Mouse (Mus musculus) E14TG2a.4 (cell line): ENCODE data around the gene Tube1.
"Not testable (repeated sequence)": the region's sequence is repeated elsewhere in the genome, so short reads cannot be mapped to it uniquely, and the experiment has no call there.

Experiments used
- H3K27me3 ChIP-seq: 2 replicates; pipeline ENCODE4 v1.6.1; 2014; ENCODE audit warnings: low read length, control low read depth; ENCODE audit not compliant: insufficient read depth
- H3K36me3 ChIP-seq: 2 replicates; pipeline ENCODE4 v1.6.1; 2014; ENCODE audit warnings: low read length, control low read depth; ENCODE audit not compliant: insufficient read depth
- H3K4me1 ChIP-seq: replicated peaks from 2 replicates; pipeline ENCODE4 v1.6.1; 2014; ENCODE audit warnings: low read depth, low read length, control low read depth
- H3K4me3 ChIP-seq: replicated peaks from 2 replicates; pipeline ENCODE4 v1.5.1; 2014; ENCODE audit warnings: mild to moderate bottlenecking, low read length
- H3K9me3 ChIP-seq: 2 replicates; pipeline ENCODE4 v1.6.1; 2014; ENCODE audit warnings: low read length, control low read depth
- CTCF ChIP-seq: conservative IDR thresholded peaks from 2 replicates; pipeline ENCODE4 v1.5.1; 2014; ENCODE audit warnings: low read length
- NANOG ChIP-seq: IDR thresholded peaks from 2 replicates; pipeline ENCODE4 v1.6.1; 2014; ENCODE audit warnings: borderline replicate concordance, low read length, mixed read lengths
- POU5F1 ChIP-seq: IDR thresholded peaks from 2 replicates; pipeline ENCODE4 v1.6.1; 2014; ENCODE audit warnings: low read length, borderline replicate concordance

The Tube1 gene

GRCm38 (mm10) chr10:39171603-39172539, 38.1 kb downstream of the Tube1 start:
- H3K4me3 ChIP-seq: peak overlapping the region; percentile 79
- no peaks in the 10 kb centered on the region for H3K9me3 ChIP-seq
- peaks cover 31% of the 10 kb centered on the region for H3K4me1 ChIP-seq
- peak; percentile 64 for TF ChIP-seq CTCF
- TF ChIP-seq NANOG: no peak
- H3K36me3 ChIP-seq: no peaks in the 10 kb centered on the region
- peaks cover 35% of the 10 kb centered on the region for H3K27me3 ChIP-seq

GRCm38 (mm10) chr10:39172540-39172931, 38.8 kb downstream of the Tube1 start:
- Histone ChIP-seq H3K36me3 (no peaks in the 10 kb centered on the region), H3K4me3 (no peak overlapping the region), H3K27me3 (peaks cover 29% of the 10 kb centered on the region), H3K4me1 (peaks cover 31% of the 10 kb centered on the region), H3K9me3 (no peaks in the 10 kb centered on the region)
- TF ChIP-seq NANOG (no peak), CTCF (no peak), POU5F1 (no peak)

- H3K27me3 ChIP-seq: peaks cover 27% of the 10 kb centered on the region
- TF ChIP-seq CTCF (no peak), NANOG (no peak), POU5F1 (no peak)
Measured at GRCm38 (mm10) chr10:39173077-39173476, 39.3 kb downstream of the Tube1 start.

GRCm38 (mm10) chr10:39176981-39177380, 43.2 kb downstream of the Tube1 start:
- peaks cover 15% of the 10 kb centered on the region for H3K4me1 ChIP-seq
- 0 out of 2 replicates have a peak, but pooled peaks cover 4% of the 10 kb centered on the region for H3K9me3 ChIP-seq
- TF ChIP-seq POU5F1: no peak
- TF ChIP-seq NANOG: no peak
- no peak for TF ChIP-seq CTCF
- H3K4me3 ChIP-seq: no peak overlapping the region
- H3K36me3 ChIP-seq: no peaks in the 10 kb centered on the region
- H3K27me3 ChIP-seq: peaks cover 12% of the 10 kb centered on the region

More at GRCm38 (mm10) chr10:39173077-39173476, 39.3 kb downstream of the Tube1 start:
- peaks cover 31% of the 10 kb centered on the region for H3K4me1 ChIP-seq
- no peaks in the 10 kb centered on the region for H3K36me3 ChIP-seq
- no peak overlapping the region for H3K4me3 ChIP-seq
- 0 out of 2 replicates have a peak, but pooled peaks cover 4% of the 10 kb centered on the region for H3K9me3 ChIP-seq

DNA sequence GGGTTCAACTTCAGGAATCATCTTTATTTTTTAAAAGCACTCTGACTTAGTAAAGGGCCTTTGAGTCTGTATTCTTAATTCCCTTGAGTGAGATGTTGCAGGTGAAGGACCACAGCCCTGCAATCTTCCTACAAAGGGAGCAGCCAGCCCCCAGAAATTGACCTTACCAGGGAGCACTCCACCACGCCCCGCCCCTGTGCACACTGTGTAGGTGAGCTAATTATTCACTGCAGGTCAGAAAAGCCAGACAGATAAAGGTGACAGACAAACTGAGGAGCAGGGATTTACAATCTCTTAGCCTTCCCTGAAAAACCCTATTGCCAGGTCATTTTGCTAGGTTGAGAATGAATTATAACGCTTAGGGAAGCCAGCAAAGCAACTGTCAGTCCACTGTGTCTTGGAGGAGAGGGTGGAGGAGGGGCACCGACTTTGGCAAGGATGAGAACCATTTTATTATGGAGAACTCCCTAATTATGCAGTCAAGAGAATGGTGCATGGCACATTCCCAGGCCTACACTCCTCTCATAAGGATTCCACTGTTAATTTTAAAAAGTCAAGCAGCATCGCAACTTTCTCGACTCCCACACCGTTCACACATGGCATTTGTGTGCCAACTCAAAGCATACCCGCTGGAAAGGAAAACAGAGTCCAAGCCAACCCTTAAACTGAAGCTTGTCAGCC, 51.2 kb downstream of the Tube1 start:
- TF ChIP-seq POU5F1 (no peak), NANOG (no peak), CTCF (no peak)
- no peaks in the 10 kb centered on the region for H3K36me3 ChIP-seq
- H3K9me3 ChIP-seq: no peaks in the 10 kb centered on the region
- H3K27me3 ChIP-seq: no peaks in the 10 kb centered on the region; the same call in 1 of the 2 replicates
- peaks cover 11% of the 10 kb centered on the region for H3K4me1 ChIP-seq
- no peak overlapping the region for H3K4me3 ChIP-seq

DNA sequence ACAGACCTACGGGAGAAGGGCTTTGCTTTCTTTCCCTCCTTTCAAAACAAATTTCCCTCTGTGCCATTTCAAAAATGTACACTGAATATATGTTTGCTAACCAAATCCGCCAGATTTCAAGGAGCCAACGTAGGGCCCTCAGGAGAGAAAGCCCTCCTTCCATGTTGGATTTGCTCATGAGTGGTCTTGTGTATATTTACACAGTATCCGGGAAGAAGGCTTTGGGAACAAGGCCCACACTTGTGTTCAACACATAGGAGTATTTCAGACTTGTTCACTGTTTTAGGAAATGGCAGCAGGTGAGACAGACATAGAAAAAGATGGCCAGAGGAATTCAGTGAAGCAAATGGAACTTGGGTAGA, 51.8 kb downstream of the Tube1 start:
- no peak for TF ChIP-seq POU5F1
- TF ChIP-seq CTCF: no peak
- no peak for TF ChIP-seq NANOG
- H3K4me3 ChIP-seq: no peak overlapping the region
- H3K4me1 ChIP-seq: peaks cover 11% of the 10 kb centered on the region
- H3K9me3 ChIP-seq: no peaks in the 10 kb centered on the region
- H3K36me3 ChIP-seq: no peaks in the 10 kb centered on the region
- no peaks in the 10 kb centered on the region; the same call in 1 of the 2 replicates for H3K27me3 ChIP-seq

- Histone ChIP-seq H3K36me3 (no peaks in the 10 kb centered on the region), H3K4me3 (no peak overlapping the region), H3K4me1 (peaks cover 2% of the 10 kb centered on the region; the same call in 1 of the 2 replicates), H3K9me3 (peaks cover 8% of the 10 kb centered on the region), H3K27me3 (no peaks in the 10 kb centered on the region)
- TF ChIP-seq POU5F1: no peak
- TF ChIP-seq CTCF: no peak
- no peak for TF ChIP-seq NANOG
Measured at GRCm38 (mm10) chr10:39192673-39193072, 58.9 kb downstream of the Tube1 start.

- H3K9me3 ChIP-seq: peaks cover 15% of the 10 kb centered on the region
Measured at GRCm38 (mm10) chr10:39198216-39198615, 64.4 kb downstream of the Tube1 start.

More at GRCm38 (mm10) chr10:39198216-39198615, 64.4 kb downstream of the Tube1 start:
- not testable (repeated sequence) for H3K36me3 ChIP-seq, H3K27me3 ChIP-seq, H3K4me3 ChIP-seq
- H3K4me1 ChIP-seq: peaks cover 11% of the 10 kb centered on the region; the same call in 1 of the 2 replicates
